Mouse (Mus musculus) heart, adult 2 months (tissue): ENCODE measurements around the gene Nrip3. TPM values are rescaled to one million over a fixed set of nuclear protein-coding genes. Genes with fewer than 3 reads are reported as not detected.

ENCODE experiments used
- DNase-seq, 2 experiments: peaks; one replicate each; pipeline ENCODE4 v3.0.0; 2021
- H3K27ac ChIP-seq: fragments of 200-600 bp; 2 replicates; pipeline ENCODE4 v1.8.1; 2022
- H3K27me3 ChIP-seq: fragments of 200-500 bp; 2 replicates; pipeline ENCODE4 v1.6.1; 2012; ENCODE audit warnings: mild to moderate bottlenecking, low read length, inconsistent platforms, mixed read lengths; ENCODE audit not compliant: control insufficient read depth, insufficient read depth
- H3K36me3 ChIP-seq: fragments of 200-500 bp; 2 replicates; pipeline ENCODE4 v1.6.1; 2012; ENCODE audit warnings: low read length, inconsistent platforms; ENCODE audit not compliant: control insufficient read depth, insufficient read depth
- H3K4me1 ChIP-seq: fragments of 200-500 bp; 2 replicates; pipeline ENCODE4 v1.6.1; 2011; ENCODE audit warnings: low read length; ENCODE audit not compliant: control insufficient read depth, insufficient read depth
- H3K4me3 ChIP-seq: fragments of 200-600 bp; 2 replicates; pipeline ENCODE4 v1.8.1; 2022
- H3K79me2 ChIP-seq: fragments of 200-500 bp; replicated peaks from 2 replicates; pipeline ENCODE4 v1.6.1; 2012; ENCODE audit warnings: mild to moderate bottlenecking, inconsistent platforms, low read length, moderate library complexity, mixed read lengths; ENCODE audit not compliant: control insufficient read depth, insufficient read depth
- H3K9ac ChIP-seq: fragments of 200-500 bp; 2 replicates; pipeline ENCODE4 v1.6.1; 2012; ENCODE audit warnings: low read depth, mild to moderate bottlenecking, control low read depth, inconsistent platforms, low read length, mixed read lengths
- CTCF ChIP-seq: fragments of 200-600 bp; IDR thresholded peaks from 2 replicates; pipeline ENCODE4 v1.8.1; 2022; ENCODE audit warnings: antibody characterized with exemption, mild to moderate bottlenecking, moderate library complexity
- EP300 ChIP-seq: fragments of 200-500 bp; IDR thresholded peaks from 2 replicates; pipeline ENCODE4 v1.6.1; 2011; ENCODE audit warnings: low read depth, low read length, control low read depth; ENCODE audit not compliant: insufficient read depth
- POLR2A ChIP-seq: fragments of 200-500 bp; IDR thresholded peaks from 2 replicates; pipeline ENCODE4 v1.6.1; 2011; ENCODE audit warnings: mild to moderate bottlenecking, low read depth, low read length, control low read depth; ENCODE audit not compliant: insufficient read depth
- WGBS: fragments of 180-500 bp; shearing (Covaris S2); methylation state at CpG from one replicate; pipeline ENCODE4 v1.1.7; 2018; 5-methylcytosine and 5-hydroxymethylcytosine counted together
- intact Hi-C: fragments of 180-260 bp; cut with DNase I; formaldehyde crosslinking; loops from one replicate; pipeline ENCODE4 v1.15.1; 2025
- polyA plus RNA-seq: library from polyadenylated mRNA; depleted of rRNA; stranded (reverse); fragments of >200 nt; gene quantifications from 2 replicates; pipeline ENCODE4 v1.2.3, GENCODE M21; 2012
- total RNA-seq, 2 experiments: library from RNA; stranded (reverse); gene quantifications; 2 replicates each; pipeline ENCODE4 v1.2.3; 2021

The Nrip3 gene
- total and polyA plus RNA-seq, 3 experiments = 0.05 to 0.36 (median 0.10) TPM

DNA sequence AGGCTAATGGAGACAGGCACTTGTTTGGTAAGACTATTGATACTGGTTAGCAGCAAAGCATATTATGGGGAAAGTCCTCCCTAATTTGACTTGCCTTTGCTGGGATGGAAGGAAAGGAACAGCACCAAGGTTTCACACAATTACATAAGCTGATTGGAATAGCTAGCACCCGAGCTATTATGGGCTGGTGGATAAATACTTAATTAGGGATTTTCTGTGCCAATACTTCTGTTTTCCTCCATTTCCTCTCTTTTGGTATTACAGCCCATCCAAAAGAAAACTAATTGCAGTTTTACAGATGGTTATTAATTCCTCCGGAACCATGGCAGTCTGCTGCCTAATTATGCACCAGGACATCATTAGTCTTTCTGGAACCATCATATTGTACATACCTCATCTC, 17.8 kb downstream of the Nrip3 start:
- no peaks in the 10 kb centered on the region for H3K36me3 ChIP-seq
- no peak overlapping the region for H3K9ac ChIP-seq
- H3K4me1 ChIP-seq = no peaks in the 10 kb centered on the region
- no peak for DNase-seq
- H3K27ac ChIP-seq = no peak overlapping the region
- H3K4me3 ChIP-seq = no peak overlapping the region
- no peaks in the 10 kb centered on the region for H3K27me3 ChIP-seq
- TF ChIP-seq CTCF (no peak), POLR2A (no peak), EP300 (no peak)
- H3K79me2 ChIP-seq = no peaks in the 10 kb centered on the region
- 71% methylated on average over 2 of the region's 2 CpGs for WGBS
- intact Hi-C loops = no loop called here

DNA sequence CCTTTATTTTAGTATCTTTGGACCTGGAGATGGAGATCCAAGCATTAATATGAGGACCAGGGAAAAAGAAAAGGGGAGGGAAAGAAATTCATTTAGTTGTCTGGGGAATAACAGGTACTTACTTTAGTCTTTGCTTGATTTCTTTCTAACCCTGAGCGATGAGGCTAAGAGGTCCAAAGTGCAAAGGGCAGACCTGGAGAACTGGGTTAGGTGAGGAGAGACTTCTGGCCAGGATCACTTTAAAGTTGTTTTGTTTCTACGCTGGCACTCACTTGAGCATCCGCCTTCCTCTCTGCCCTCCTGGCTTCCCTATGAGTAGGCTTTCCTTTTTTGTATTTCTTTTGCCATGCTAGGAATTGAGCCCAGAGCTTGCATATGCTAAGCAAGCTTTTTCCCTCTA, 25.5 kb downstream of the Nrip3 start:
- no peak for DNase-seq
- Histone ChIP-seq H3K4me3 (no peak overlapping the region), H3K36me3 (no peaks in the 10 kb centered on the region), H3K27me3 (no peaks in the 10 kb centered on the region), H3K9ac (no peak overlapping the region), H3K79me2 (no peaks in the 10 kb centered on the region), H3K4me1 (peaks cover 1% of the 10 kb centered on the region; the same call in 1 of the 2 replicates), H3K27ac (no peak overlapping the region)
- intact Hi-C loops = no loop called here
- TF ChIP-seq CTCF (no peak), EP300 (no peak), POLR2A (no peak)
- WGBS = 95% methylated on average over 3 of the region's 3 CpGs

DNA sequence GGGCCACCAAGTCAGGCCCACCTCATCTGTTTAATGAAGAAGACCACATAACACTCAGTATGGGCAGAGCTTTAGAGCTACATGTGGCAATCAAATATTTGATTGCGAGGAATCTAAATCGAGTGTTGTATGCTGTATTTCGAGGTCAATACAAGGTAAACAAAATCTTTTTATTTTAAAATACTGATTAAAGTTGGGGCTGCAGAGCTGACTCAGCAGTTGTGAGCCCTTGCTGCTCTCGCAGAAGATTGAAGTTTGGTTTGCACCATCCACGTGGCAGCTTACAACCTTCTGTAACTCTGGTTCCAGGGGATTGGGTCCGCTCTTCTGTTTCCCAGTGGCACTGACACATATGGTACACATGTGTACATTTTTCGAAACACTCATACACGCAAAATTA, 27.8 kb downstream of the Nrip3 start:
- Histone ChIP-seq H3K4me1 (peaks cover 3% of the 10 kb centered on the region), H3K79me2 (no peaks in the 10 kb centered on the region), H3K27me3 (no peaks in the 10 kb centered on the region), H3K36me3 (no peaks in the 10 kb centered on the region), H3K4me3 (no peak overlapping the region), H3K27ac (no peak overlapping the region), H3K9ac (no peak overlapping the region)
- no peak for DNase-seq
- TF ChIP-seq EP300 (no peak), POLR2A (no peak), CTCF (no peak)
- 94% methylated on average over 8 of the region's 8 CpGs for whole genome bisulfite sequencing
- intact Hi-C loops = no loop called here

DNA sequence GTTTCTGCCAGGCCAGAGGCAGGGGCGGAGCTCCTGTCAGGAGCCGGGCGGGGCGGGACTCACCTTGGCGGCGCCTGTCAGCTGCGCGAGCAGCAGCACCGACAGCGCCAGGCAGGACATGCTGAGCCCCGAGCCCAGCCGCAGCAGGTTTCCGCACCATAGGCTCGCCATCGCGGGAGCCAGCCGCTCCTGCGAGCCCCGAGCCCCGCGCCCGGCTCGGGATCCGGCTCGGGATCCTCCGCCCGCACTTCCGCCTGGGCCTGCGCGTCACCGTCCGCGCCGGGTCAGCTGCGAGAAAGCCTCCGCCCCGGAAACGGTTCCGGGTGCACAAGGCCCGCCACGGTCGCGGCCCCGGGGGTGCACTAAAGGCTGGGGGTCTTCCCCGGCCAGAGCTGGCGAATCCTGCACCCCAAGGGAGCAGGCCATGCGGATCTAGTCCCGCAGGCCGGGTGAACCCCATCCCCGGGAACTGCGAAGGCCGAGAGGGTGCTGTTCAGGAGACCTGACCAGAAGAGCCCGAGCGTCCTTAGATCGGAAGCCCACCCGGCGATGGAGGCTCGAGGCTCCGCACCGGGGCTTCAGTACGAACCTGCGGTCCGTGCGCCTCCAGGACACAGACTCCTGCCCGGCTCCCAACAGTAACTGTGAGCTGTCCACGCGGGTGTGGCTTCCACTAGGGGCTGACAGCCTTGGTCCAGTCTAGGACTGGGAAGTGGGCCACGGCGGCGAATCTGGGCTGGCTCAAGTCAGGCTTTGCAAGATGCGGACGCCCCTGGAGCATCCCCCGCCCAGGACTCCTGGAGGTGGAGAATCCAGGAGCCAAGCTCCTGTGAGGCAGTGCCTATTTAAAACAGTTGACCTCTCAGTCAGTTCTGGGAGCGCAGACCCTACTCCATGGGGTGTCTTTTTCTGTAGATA, 29.6 kb downstream of the Nrip3 start, which contains the start of gene Tmem9b:
Gene Tmem9b (minus strand): TSS at position 868 of the 918 bp plus-strand sequence.
- under 1% methylated on average over 73 of the region's 74 CpGs for WGBS
- TF ChIP-seq CTCF = peak; percentile 50
- TF ChIP-seq EP300 = 0 out of 2 replicates have a peak, but pooled peaks have one; percentile 40
- TF ChIP-seq POLR2A = peak; percentile 72
- H3K27ac ChIP-seq = peak within 1 kb of the TSS; percentile 97

DNA sequence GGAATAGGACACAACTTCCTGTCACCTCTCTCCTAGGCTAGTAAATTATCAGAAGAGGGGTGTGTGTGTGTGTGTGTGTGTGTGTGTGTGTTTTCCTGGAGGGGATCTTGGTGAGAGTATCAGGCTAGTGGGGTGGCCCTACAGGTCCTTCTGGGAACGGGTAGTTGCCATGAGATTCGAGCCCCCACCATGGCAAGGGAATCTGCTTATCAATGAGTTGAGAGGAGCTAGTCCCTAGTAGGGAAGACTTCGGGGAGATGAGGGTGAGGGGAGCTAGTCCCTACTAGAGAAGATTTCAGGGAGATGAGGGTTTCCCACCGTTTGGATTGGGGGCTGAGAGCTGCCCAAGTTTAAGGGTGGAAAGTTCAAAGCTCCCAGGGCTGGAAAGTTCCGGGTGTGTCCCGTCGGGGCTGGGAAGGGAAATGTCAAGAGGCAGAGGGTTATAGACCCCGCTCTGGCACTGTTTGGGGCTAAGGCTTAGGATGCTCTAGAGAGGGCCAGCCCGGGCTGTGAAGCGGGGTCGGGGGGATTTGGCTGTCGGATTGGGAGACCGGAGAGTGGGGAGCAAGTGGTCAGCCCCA, 30.3 kb downstream of the Nrip3 start:
- peaks cover 2% of the 10 kb centered on the region; the same call in 1 of the 2 replicates for H3K79me2 ChIP-seq
- peak overlapping the region; percentile 85 for H3K4me3 ChIP-seq
- H3K27ac ChIP-seq = peak overlapping the region; percentile 97
- 2% methylated on average over 13 of the region's 13 CpGs for WGBS
- DNase-seq = no peak
- peaks cover 3% of the 10 kb centered on the region for H3K4me1 ChIP-seq
- no peaks in the 10 kb centered on the region for H3K36me3 ChIP-seq
- no peaks in the 10 kb centered on the region for H3K27me3 ChIP-seq
- TF ChIP-seq CTCF (no peak), EP300 (no peak), POLR2A (no peak)
- H3K9ac ChIP-seq = peak overlapping the region; percentile 95
- intact Hi-C loops = no loop called here

More for the DNA sequence above, 29.6 kb downstream of the Nrip3 start, which contains the start of gene Tmem9b:
- intact Hi-C loops = no loop called here
- Histone ChIP-seq H3K4me3 (peak within 1 kb of the TSS; percentile 85), H3K4me1 (peaks cover 3% of the 10 kb centered on the region), H3K9ac (peak within 1 kb of the TSS; percentile 95), H3K27me3 (no peaks in the 10 kb centered on the region), H3K79me2 (peaks cover 2% of the 10 kb centered on the region; the same call in 1 of the 2 replicates), H3K36me3 (no peaks in the 10 kb centered on the region)
- DNase-seq = peak; percentile 92

DNA sequence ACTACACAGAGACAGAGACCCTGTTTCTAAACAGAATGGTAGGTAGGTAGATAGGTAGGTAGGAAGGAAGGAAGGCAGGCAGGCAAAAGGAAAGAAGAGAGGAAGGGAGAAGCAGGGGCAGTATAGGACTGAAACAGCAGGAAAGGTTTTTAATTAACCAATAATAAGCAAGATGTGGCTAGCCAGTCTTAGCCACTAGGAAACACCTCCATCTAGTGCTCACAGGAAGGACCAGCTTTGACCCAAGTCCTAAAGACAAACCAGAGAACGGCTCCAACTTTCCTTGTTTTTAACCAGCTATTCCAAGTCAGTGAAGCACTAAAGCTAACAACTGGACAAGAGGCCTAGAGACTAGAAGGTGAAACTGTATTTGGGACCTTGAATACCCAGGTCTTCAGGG, 34.1 kb downstream of the Nrip3 start:
- DNase-seq = no peak
- TF ChIP-seq EP300 = no peak
- peak; percentile 51 for TF ChIP-seq CTCF
- Histone ChIP-seq H3K27ac (no peak overlapping the region), H3K79me2 (peaks cover 2% of the 10 kb centered on the region; the same call in 1 of the 2 replicates), H3K36me3 (no peaks in the 10 kb centered on the region), H3K4me1 (peaks cover 3% of the 10 kb centered on the region), H3K4me3 (no peak overlapping the region), H3K9ac (no peak overlapping the region), H3K27me3 (no peaks in the 10 kb centered on the region)
- intact Hi-C loops = no loop called here
- 37% methylated on average over 1 of the region's 1 CpGs for WGBS
